In genomic region chr13:12143347-12143746, GRCm38 (mm10) we compare ENCODE assay signal across 29 mouse cellular contexts. TPM values are rescaled to one million over a fixed set of nuclear protein-coding genes. Genes with fewer than 3 reads are reported as not detected.
"Had no signal": no experiment of that assay in that cellular context is flagged by ENCODE, and none has a peak within 500 bp of the region (broad histone marks: within the 10 kb centered on the region; RNA-seq: fewer than 3 reads in every experiment).

No protein-coding gene starts in this region.

- H3K27ac ChIP-seq: gastrocnemius, adult 2 months; heart, embryonic 13.5 days; heart, embryonic 15.5 days; hindbrain, embryonic 10.5 days; hindbrain, embryonic 12.5 days; hindbrain, embryonic 14.5 days; intestine, embryonic 15.5 days; layer of hippocampus, adult 2 months; left cerebral cortex, adult 2 months; limb, embryonic 10.5 days; limb, embryonic 12.5 days; liver, embryonic 13.5 days; liver, embryonic 15.5 days had no signal

- H3K4me1 ChIP-seq: hindbrain, embryonic 10.5 days; hindbrain, embryonic 12.5 days; intestine, embryonic 15.5 days; limb, embryonic 10.5 days; limb, embryonic 12.5 days; liver, embryonic 13.5 days; liver, embryonic 15.5 days had no signal

- DNase-seq: gastrocnemius, adult 2 months; gastrocnemius, postnatal 10 days; gastrocnemius, postnatal 25 days; heart, postnatal 14 days; heart, postnatal 4 days; kidney, adult 2 months; kidney, adult 9 months; kidney, postnatal 10 days; kidney, postnatal 25 days; kidney, postnatal 4 days; liver; liver, embryonic 13.5 days had no signal

- H3K4me2 ChIP-seq: heart, embryonic 11.5 days; heart, embryonic 13.5 days; heart, embryonic 15.5 days; hindbrain, embryonic 12.5 days; hindbrain, embryonic 14.5 days; intestine, embryonic 15.5 days; limb, embryonic 12.5 days; liver, embryonic 11.5 days; liver, embryonic 13.5 days; liver, embryonic 15.5 days had no signal

- ATAC-seq: hindbrain, embryonic 16.5 days; inflammation-experienced regulatory T-cells, adult 6 months; intestine, embryonic 15.5 days; intestine, postnatal 0 days had no signal

- H3K36me3 ChIP-seq: heart, embryonic 13.5 days; heart, embryonic 15.5 days; hindbrain, embryonic 10.5 days; hindbrain, embryonic 12.5 days; intestine, embryonic 15.5 days; limb, embryonic 10.5 days; limb, embryonic 12.5 days; liver, embryonic 13.5 days; liver, embryonic 15.5 days had no signal

- H3K9me3 ChIP-seq: heart, embryonic 13.5 days; heart, embryonic 15.5 days; hindbrain, embryonic 10.5 days; hindbrain, embryonic 12.5 days; intestine, embryonic 15.5 days; limb, embryonic 10.5 days; limb, embryonic 12.5 days; liver, embryonic 13.5 days; liver, embryonic 15.5 days had no signal

- H3K4me3 ChIP-seq: gastrocnemius, adult 2 months; heart, embryonic 13.5 days; heart, embryonic 15.5 days; hindbrain, embryonic 10.5 days; hindbrain, embryonic 12.5 days; intestine, embryonic 15.5 days; layer of hippocampus, adult 2 months; left cerebral cortex, adult 2 months; limb, embryonic 10.5 days; limb, embryonic 12.5 days; liver, embryonic 13.5 days; liver, embryonic 15.5 days had no signal

- H3K27me3 ChIP-seq: heart, embryonic 13.5 days; heart, embryonic 15.5 days; hindbrain, embryonic 12.5 days; intestine, embryonic 15.5 days; limb, embryonic 12.5 days; liver, embryonic 13.5 days; liver, embryonic 15.5 days had no signal

- H3K9ac ChIP-seq: heart, embryonic 13.5 days; heart, embryonic 15.5 days; hindbrain, embryonic 12.5 days; hindbrain, embryonic 14.5 days; intestine, embryonic 15.5 days; limb, embryonic 12.5 days; liver, embryonic 13.5 days; liver, embryonic 15.5 days had no signal

RNA-seq across cellular contexts. Expression of gene Ryr2, which starts 36.6 kb away (rescaled TPM):
- total RNA-seq: granulocyte monocyte progenitor cell, adult 5-6 weeks had no signal
- polyA plus RNA-seq: inflammation-experienced regulatory T-cells, adult 6 months had no signal
